Mouse (Mus musculus) gastrocnemius, adult 18-20 months (tissue): ENCODE measurements around the gene Abcf1. TPM values are rescaled to one million over a fixed set of nuclear protein-coding genes. Genes with fewer than 3 reads are reported as not detected.

Experiments
- DNase-seq: peaks from one replicate; pipeline ENCODE4 v3.0.0; 2021; ENCODE audit warnings: low spot score
- microRNA-seq: library from miRNA; unstranded; fragments of <30 nt; microRNA quantifications from one replicate; pipeline ENCODE4 v1.2.0, GENCODE M21; 2021
- total RNA-seq, 2 experiments: library from RNA; stranded (reverse); gene quantifications; 2 replicates each; pipeline ENCODE4 v1.2.3; 2021

The Abcf1 gene
- total RNA-seq, 2 experiments from 2014 or later, result 73.4 to 74.3 TPM

DNA sequence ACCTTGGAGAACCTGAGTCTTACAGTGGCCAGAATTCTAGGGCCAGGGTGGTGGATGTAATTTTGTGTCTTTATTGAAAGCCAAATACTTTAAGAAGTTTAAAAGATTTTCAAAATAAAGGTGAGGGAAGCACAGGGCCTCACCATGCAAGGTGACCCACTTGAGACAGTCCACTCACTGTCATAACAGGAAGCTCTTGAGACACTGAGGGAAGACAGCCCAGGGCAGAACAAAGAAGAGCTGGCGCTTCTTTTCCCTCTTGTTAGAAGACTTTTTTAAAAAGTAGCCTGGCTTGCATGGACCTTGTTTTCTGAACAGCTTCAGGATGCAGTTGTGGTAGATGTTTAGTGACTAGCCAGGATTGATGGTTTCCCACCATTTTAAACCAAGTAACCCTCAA lies 49.2 kb downstream of the Abcf1 start:
- no peak for DNase-seq

DNA sequence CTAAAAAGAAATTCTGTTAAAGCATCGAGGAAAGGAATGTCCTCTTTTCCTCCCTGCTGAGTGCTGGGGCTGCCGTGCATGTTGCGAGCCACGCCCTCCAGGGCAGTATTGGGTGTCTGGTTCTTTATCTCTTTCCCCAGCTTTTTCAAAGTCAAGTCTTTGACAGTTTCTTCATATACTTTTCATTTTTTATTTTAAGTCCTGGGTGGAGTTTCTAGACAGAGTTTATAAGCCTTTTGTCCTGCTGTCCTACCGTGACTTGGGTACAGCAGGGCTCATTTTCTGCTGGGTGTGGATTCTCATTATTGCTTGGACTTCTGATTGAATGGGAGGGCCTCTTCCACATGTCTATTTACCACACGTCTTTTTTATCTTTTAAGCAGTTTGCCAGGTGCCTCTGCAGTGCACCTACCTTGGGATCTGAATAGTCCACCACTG lies 49.7 kb downstream of the Abcf1 start:
- DNase-seq, result no peak

DNA sequence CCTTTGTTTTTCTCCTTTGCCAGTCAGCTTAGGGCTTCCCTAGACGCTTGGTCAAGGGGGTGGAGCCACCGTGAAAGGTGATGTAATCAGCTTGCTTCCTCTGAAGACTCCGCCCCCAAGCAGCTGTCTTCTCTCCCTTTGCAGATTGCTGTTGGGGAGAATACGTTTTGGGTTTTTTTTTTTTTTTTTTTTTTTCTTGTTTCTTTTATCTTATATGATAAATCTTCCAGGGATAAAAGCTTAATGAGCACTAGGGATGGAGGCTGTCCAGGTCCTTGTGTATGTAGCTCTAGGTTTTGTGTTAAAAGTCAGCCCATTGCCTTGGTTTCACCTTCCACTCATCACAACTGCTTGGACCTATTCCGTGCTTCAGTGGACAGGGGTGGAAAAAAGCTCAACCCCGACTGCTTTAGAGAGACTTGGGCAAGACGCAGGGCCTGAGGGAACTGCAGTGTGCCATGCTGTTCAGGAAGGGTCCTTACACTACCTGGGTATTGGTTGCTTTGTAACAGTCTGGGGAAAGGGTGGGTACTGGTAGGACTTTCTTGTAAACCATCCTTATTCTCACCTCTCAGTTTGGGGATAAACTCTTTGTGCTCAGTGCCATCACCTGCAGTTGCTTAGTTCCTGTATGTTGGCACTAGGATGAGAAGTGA lies 50.4 kb downstream of the Abcf1 start:
- peak; percentile 98 for DNase-seq

DNA sequence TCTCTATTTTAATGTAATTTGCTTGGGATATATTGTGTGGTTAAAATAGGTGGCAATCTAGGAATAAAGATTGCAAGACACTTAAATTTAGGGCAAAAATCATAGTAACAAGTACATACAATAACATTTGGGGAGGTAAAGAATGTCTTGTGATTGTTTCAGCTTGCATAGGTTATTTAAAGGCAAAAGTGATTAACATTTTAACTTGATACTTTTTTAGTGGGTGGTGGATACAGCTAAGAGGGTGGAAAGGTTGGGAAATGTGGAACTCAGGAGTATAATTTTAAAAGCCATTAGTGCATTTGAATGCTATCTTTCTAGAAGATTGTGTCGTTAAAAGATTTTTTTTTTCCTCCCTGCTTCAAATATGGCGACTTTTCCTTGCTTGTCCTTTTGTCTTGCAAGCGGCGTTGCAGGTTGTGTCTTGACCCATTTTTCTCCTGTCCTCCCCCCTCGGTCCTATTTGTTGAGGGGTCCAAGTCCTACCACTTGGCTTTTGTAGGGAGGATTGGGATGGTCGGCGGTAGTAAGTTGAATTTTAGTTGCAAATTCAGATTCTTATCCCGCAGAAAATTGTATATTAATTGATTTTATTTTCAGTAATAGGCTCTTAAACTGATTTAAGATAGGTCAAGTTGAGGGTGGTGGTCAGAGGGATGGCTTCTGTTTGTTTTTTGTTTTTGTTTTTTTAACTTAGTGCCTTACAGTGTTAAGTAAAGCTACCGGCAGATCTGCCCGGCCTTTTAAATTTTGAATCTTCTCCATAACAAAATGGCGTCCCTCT lies 51.1 kb downstream of the Abcf1 start:
- DNase-seq, result peak; percentile 52

DNA sequence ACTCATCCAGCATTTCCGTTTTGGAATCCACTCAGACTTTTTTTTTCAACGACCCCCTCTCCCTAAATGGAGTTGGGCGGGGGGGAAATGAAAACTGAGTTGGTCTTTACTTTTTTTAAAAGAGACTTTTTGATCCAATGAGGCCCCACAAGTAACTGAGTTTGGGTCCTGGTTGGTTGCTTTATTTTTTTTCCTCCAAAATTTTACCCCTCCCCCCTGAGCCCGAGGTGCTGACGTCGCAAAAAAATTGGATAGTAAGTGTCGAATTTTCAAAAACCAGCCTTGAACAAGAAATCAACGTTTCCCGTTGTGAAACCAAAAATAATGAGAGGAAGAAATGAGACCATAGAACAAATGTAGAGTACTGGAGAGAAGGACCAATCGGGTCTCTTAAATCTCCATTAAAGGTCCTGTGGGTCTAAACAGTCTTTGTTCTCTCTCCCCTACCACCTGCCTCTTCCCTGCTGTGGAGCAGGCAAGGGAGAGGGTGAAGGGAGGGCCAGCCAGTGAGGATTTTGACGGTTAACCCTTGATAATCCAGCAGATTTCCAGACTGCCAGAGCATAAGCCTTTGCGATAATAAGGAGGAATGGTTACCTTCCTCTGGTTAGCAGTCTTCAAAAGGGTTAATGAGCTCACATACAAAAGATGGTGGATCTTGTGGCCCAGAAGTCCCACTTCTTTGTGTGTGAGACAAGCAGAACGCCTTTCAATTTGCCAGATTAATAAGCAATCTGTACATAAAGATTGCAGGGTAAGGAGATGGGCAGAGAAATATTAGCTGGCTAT lies 51.9 kb downstream of the Abcf1 start:
- peak; percentile 50 for DNase-seq

DNA sequence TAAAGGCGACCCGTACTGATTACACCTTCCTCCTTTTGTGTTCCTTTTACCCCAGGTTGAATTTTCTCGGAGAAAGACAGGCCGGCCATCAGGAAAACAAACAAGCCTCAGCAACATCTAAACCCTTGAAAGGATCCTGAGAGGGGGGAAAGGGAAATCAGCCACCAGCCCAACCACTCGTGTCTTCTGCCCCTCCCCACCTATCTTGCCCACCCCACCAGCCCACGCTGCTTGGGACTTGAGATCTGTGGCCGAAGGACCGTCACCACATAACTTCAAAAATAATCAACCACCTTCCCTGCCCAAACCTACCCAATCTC lies 52.5 kb downstream of the Abcf1 start:
- DNase-seq, result no peak

DNA sequence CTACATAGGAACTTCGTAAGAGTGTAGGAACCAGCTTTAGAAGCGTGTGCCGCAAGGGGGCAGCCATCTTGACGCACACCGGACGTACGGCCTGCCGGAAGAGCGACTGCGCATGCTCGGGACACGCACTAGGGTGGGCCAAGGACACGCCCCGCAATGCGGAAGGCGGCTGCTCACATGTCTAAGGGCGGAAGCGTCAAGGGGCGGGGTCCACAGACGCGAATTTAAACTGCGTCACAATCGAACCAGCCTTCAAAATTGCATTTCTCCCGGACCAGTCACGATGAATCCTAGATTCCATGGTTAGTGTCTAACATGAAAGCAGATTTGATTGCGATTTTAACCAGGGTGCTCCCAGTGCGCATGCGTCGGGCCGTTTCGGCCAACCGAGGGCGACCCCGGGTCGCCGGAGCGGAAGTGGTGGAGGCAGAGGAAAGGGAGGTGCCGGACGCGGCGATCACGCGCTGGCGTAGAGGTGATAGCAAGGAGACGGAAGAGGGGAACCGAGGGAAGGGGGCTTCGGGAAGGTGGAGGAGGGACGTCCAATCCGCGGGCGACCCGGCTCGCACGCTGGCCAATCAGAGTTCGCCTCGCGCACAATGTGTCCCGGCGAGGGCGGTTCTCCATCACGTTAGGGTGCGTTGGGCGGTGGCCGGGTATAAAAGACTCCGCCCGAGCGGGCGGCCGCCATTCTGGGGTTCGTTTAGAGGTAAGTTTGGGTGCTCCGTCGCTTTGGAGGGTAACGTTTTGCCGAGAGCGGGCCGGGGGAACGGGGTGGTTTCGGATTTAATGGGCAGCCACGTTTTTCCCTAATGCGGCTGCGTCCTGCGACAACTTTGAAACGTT lies 53.0 kb downstream of the Abcf1 start, which contains the start of the genes Mrps18b and Ppp1r10:
Gene Mrps18b, minus strand, starts transcription at position 93 of the 846 bp plus-strand sequence.
Gene Ppp1r10, plus strand, starts transcription at position 138 of the 846 bp plus-strand sequence.
- DNase-seq, result peak; percentile 99

DNA sequence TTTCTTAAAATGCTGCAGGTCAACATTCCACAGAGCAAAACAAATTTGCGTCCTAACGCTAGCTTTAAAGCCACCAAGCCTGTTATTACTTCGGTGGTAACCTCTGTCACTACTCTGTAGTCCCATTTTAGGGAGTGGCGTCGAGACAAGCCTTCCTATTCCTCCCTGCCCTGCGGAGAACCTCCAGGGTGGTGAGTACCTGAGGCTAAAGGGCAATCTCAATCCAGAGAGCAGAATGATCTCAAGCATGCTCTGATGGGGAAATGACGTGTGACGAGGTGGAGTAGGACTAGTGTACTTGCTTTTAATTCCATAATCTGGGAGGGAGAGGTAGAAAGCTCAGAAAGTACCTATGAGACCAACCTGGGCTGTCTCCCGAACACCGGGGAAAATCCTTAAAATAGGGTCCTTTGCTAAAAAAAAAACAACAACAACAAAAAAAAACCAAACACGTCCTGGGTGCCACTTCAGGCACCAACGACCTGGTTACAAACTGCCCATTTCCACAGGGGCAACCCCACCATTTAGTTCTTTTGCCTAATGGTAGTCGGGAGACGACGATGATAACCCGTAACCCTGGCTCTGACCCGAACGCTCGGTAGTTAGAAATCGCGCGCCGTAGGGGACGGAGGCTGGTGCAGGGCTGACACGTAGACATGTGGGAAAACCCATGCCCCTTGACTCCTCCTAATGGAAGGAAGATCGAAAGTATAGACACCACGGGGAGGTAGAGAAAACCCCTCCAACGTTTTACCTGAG lies 53.8 kb downstream of the Abcf1 start:
- no peak for DNase-seq

DNA sequence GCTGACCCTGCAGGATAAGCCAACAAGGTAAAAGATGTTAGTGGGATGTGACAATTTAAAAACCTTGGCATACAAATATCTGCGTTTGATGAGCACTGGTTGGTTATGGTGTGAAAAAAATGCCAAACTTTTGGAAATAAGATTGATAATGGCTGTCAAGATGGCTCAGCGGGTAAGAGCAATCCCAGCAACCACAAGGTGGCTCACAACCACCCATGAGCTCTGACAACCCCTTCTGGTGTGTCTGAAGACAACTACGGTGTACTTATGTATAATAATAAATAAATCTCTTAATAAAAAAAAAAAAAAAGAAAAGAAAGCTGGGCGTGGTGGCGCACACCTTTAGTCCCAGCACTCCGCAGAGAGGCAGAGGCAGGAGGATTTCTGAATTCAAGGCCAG lies 54.6 kb downstream of the Abcf1 start:
- DNase-seq, result no peak

DNA sequence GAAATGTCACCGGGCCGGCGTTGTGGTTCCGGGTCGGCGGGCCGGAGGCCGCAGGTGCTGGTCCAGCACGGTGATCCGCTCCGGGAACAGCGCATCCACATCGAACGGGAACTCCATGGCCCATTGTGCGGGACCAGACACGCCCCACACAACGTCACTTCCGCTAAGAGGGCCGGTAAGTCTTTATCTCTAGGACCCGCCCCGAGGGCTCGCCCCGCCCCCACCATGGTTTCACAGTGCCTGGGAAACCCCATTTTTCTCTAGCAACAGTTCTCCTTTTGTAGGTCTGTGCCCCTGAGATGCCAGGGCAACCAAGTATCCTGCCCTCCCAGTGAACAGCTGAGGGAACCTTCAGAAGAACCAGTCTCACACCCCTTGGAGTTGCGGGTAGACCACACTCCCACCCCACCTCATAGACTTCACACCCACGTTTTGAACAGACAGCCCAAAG lies 59.6 kb downstream of the Abcf1 start, which contains the start of gene Atat1:
Gene Atat1, minus strand, starts transcription at position 157 of the 451 bp plus-strand sequence.
- peak; percentile 93 for DNase-seq

DNA sequence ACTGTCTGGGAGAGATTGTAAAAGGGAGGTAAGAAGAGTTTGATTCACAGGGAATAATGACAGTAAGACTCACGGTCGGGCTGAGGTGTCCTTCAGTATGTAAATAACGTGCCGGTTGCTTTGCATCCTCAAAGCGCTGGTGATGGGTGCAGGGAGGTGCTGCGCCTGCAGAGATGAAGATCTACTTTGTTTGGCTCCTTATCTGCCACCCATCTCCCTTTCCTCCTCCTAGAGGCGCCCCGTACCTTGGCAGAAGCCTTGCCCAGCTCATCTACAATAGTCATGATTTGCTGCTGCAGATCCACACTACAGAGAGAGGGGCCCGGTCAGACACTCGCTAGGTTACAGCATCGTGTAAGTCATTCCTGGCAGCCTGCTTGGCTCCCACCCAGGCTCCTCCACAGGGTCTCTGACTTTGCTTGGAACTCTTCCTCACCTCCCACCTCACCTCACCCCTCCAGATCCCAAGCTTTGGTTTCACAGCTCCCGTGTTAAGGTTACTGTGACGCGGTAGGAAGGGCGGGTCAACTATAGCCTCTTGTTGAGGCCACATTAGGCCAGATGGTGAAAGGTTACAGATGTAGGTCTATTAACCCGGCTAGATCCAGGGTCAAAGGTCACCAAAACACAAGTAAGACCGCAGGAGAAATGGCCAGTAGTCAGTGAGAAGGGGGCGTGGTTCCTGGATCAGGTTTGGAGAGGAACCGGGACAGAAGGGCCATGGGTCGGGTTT lies 60.2 kb downstream of the Abcf1 start:
- no peak for DNase-seq

DNA sequence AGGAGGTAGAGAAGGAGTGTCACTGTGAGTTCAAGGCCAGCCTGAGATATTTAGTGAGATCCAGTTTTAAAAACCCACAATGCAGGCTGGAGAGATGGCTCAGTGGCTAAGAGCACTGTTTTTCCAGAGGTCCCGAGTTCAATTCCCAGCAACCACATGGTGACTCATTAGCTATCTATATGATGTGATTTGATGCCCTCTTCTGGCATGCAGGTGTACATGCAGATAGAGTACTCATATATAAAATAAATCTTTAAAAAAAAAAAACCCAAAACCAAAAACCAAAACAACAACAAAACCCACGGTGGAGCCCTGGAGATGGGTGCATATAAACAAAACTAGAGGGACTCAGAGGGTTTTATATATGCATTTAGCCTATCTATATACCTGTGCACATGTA lies 62.0 kb downstream of the Abcf1 start:
- DNase-seq, result no peak

Small RNA genes within 50 kb of the gene (microRNA-seq; reads per million reads assigned to microRNA genes)
- gene Mir1894 (not detected), gene Mir877 (32.4 reads per million, percentile 44 among the genes with 10 or more reads in this experiment)

Other genes starting within 250 kb of the Abcf1 start
- gene Ier3, start 148.1 kb downstream of the Abcf1 start, total RNA-seq, result 1 to 10 TPM; 7.1 to 8.0 TPM
- gene Flot1, start 146.5 kb downstream of the Abcf1 start, total RNA-seq, result 10 to 100 TPM; 58.1 to 61.3 TPM
- 10 to 100 TPM; 25.7 to 34.7 TPM for gene Tubb5, start 131.5 kb downstream of the Abcf1 start, total RNA-seq
- gene Mdc1, start 128.2 kb downstream of the Abcf1 start, total RNA-seq, result 1 to 10 TPM; 4.2 to 6.7 TPM
- gene Nrm, start 108.4 kb downstream of the Abcf1 start, total RNA-seq, result 1 to 10 TPM in 1 of 2 experiments, under 1 TPM in 1; 0.68 to 1.5 TPM
- gene Ppp1r18, start 104.2 kb downstream of the Abcf1 start, total RNA-seq, result 1 to 10 TPM; 4.1 to 5.8 TPM
- gene Dhx16, start 89.9 kb downstream of the Abcf1 start, total RNA-seq, result 10 to 100 TPM; 11.7 to 14.1 TPM
- 10 to 100 TPM; 78.6 to 79.3 TPM for gene 2310061I04Rik, start 72.3 kb downstream of the Abcf1 start, total RNA-seq
- gene Atat1, start 59.7 kb downstream of the Abcf1 start, total RNA-seq, result 1 to 10 TPM; 3.9 to 4.8 TPM
- gene Mrps18b, start 53.4 kb downstream of the Abcf1 start, total RNA-seq, result 10 to 100 TPM; 61.6 to 62.4 TPM
- 10 to 100 TPM; 23.2 to 43.9 TPM for gene Ppp1r10, start 53.3 kb downstream of the Abcf1 start, total RNA-seq
- 10 to 100 TPM; 20.2 to 26.0 TPM for gene Gnl1, start 10.1 kb upstream of the Abcf1 start, total RNA-seq
- gene Prr3, start 10.5 kb upstream of the Abcf1 start, total RNA-seq, result 1 to 10 TPM; 2.1 to 3.2 TPM
- 1 to 10 TPM in 1 of 2 experiments, under 1 TPM in 1; 0.98 to 1.5 TPM for gene H2-T24, start 50.8 kb upstream of the Abcf1 start, total RNA-seq
- 1 to 10 TPM; 7.0 to 9.4 TPM for gene H2-T23, start 63.1 kb upstream of the Abcf1 start, total RNA-seq
- 10 to 100 TPM in 1 of 2 experiments, 1 to 10 TPM in 1; 7.9 to 15.7 TPM for gene H2-T22, start 73.0 kb upstream of the Abcf1 start, total RNA-seq
- gene Gm6034, start 73.2 kb upstream of the Abcf1 start, total RNA-seq, result not detected
- 1 to 10 TPM; 1.4 to 3.2 TPM for gene Gm11127, start 88.6 kb upstream of the Abcf1 start, total RNA-seq
- not detected for gene Gm19684, start 151.9 kb upstream of the Abcf1 start, total RNA-seq
- not detected for gene Gm7030, start 159.7 kb upstream of the Abcf1 start, total RNA-seq
- gene Gm8909, start 198.8 kb upstream of the Abcf1 start, total RNA-seq, result not detected
- gene H2-T3, start 220.5 kb upstream of the Abcf1 start, total RNA-seq, result not detected